Mouse (Mus musculus) midbrain, embryonic 16.5 days (tissue): ENCODE measurements at regions not wholly inside any gene's neighbourhood (a gene's known extent, or its start where the extent isn't known, plus 50 kb on each side); places are given as distances from the start of the nearest gene placed in this dataset.

Experiments
- ATAC-seq: fragments of 200-750 bp; cut with Nextera tagmentation; 2 replicates; pipeline ENCODE4 v1.8.0; 2017; ENCODE audit warnings: moderate TSS enrichment
- H3K27ac ChIP-seq: fragments of 300-500 bp; sonication (generic); 2 replicates; pipeline ENCODE4 v1.5.1; 2014; ENCODE audit warnings: mild to moderate bottlenecking, low read length, mixed read lengths
- H3K27me3 ChIP-seq: fragments of 300-500 bp; sonication (generic); 2 replicates; pipeline ENCODE4 v1.6.1; 2014; ENCODE audit warnings: low read depth, low read length, mixed read lengths; ENCODE audit not compliant: control insufficient read depth, insufficient read depth
- H3K36me3 ChIP-seq: fragments of 300-500 bp; sonication (generic); 2 replicates; pipeline ENCODE4 v1.6.1; 2014; ENCODE audit warnings: mild to moderate bottlenecking, low read length, moderate library complexity, mixed read lengths; ENCODE audit not compliant: control insufficient read depth, insufficient read depth
- H3K4me1 ChIP-seq: fragments of 300-500 bp; sonication (generic); 2 replicates; pipeline ENCODE4 v1.6.1; 2014; ENCODE audit warnings: mild to moderate bottlenecking, low read length, mixed read lengths; ENCODE audit not compliant: control insufficient read depth, insufficient read depth
- H3K4me2 ChIP-seq: fragments of 300-500 bp; sonication (generic); 2 replicates; pipeline ENCODE4 v1.6.1; 2014; ENCODE audit warnings: mild to moderate bottlenecking, low read length, mixed read lengths
- H3K4me3 ChIP-seq: fragments of 300-500 bp; sonication (generic); 2 replicates; pipeline ENCODE4 v1.5.1; 2014; ENCODE audit warnings: low read depth, mild to moderate bottlenecking, low read length, moderate library complexity, mixed read lengths
- H3K9ac ChIP-seq: fragments of 300-500 bp; sonication (generic); 2 replicates; pipeline ENCODE4 v1.6.1; 2014; ENCODE audit warnings: low read depth, low read length, mixed read lengths
- H3K9me3 ChIP-seq: fragments of 300-500 bp; sonication (generic); replicated peaks from 2 replicates; pipeline ENCODE4 v1.6.1; 2014; ENCODE audit warnings: mild to moderate bottlenecking, low read length, mixed read lengths; ENCODE audit not compliant: control insufficient read depth, poor library complexity, severe bottlenecking
- WGBS: fragments of 180-500 bp; shearing (Covaris S2); extraction: QIAGEN DNeasy Blood & Tissue Kit; methylation state at CpG from one replicate; pipeline ENCODE4 v1.1.7; 2014; 5-methylcytosine and 5-hydroxymethylcytosine counted together

- peaks cover 8% of the 10 kb centered on the region for H3K27me3 ChIP-seq
- no peaks in the 10 kb centered on the region for H3K36me3 ChIP-seq
- H3K4me2 ChIP-seq, result no peak overlapping the region
- H3K9me3 ChIP-seq, result no peaks in the 10 kb centered on the region
- H3K4me3 ChIP-seq, result no peak overlapping the region
- ATAC-seq, result no peak
- no peaks in the 10 kb centered on the region for H3K4me1 ChIP-seq
- H3K27ac ChIP-seq, result no peak overlapping the region
- no peak overlapping the region for H3K9ac ChIP-seq
These were observed 1579.5 kb downstream of the 4930444P10Rik start for GRCm38 (mm10) chr1:14513662-14514061.

- Histone ChIP-seq H3K27me3 (peaks cover 18% of the 10 kb centered on the region), H3K27ac (no peak overlapping the region), H3K36me3 (no peaks in the 10 kb centered on the region), H3K4me2 (no peak overlapping the region), H3K9me3 (no peaks in the 10 kb centered on the region), H3K4me3 (no peak overlapping the region), H3K4me1 (no peaks in the 10 kb centered on the region), H3K9ac (no peak overlapping the region)
- ATAC-seq, result no peak
- WGBS, result 64% methylated on average over 9 of the region's 9 CpGs
These were observed 1580.4 kb downstream of the 4930444P10Rik start for GRCm38 (mm10) chr1:14512481-14513285.

GRCm38 (mm10) chr1:14506831-14507690, 1586.1 kb downstream of the 4930444P10Rik start:
- Histone ChIP-seq H3K9ac (peak overlapping the region; percentile 55), H3K4me1 (peaks cover 7% of the 10 kb centered on the region; the same call in 1 of the 2 replicates), H3K9me3 (no peaks in the 10 kb centered on the region), H3K27ac (no peak overlapping the region), H3K4me3 (peak overlapping the region; percentile 35), H3K36me3 (no peaks in the 10 kb centered on the region), H3K27me3 (peaks cover 36% of the 10 kb centered on the region), H3K4me2 (peak overlapping the region; percentile 64)
- ATAC-seq, result 0 out of 2 replicates have a peak, but pooled peaks have one; percentile 23
- 2% methylated on average over 35 of the region's 36 CpGs for WGBS

- H3K9me3 ChIP-seq, result no peaks in the 10 kb centered on the region
- H3K27ac ChIP-seq, result no peak overlapping the region
- H3K4me1 ChIP-seq, result peaks cover 7% of the 10 kb centered on the region; the same call in 1 of the 2 replicates
- ATAC-seq, result peak; percentile 84
- H3K27me3 ChIP-seq, result peaks cover 37% of the 10 kb centered on the region
- peak overlapping the region; percentile 64 for H3K4me2 ChIP-seq
- under 1% methylated on average over 34 of the region's 34 CpGs for WGBS
- H3K36me3 ChIP-seq, result no peaks in the 10 kb centered on the region
- peak overlapping the region; percentile 35 for H3K4me3 ChIP-seq
- peak overlapping the region; percentile 55 for H3K9ac ChIP-seq
These were observed 1586.8 kb downstream of the 4930444P10Rik start for GRCm38 (mm10) chr1:14506201-14506830.

- WGBS, result 6% methylated on average over 6 of the region's 6 CpGs
- H3K9ac ChIP-seq, result no peak overlapping the region
- H3K27me3 ChIP-seq, result peaks cover 37% of the 10 kb centered on the region
- no peaks in the 10 kb centered on the region for H3K36me3 ChIP-seq
- H3K4me3 ChIP-seq, result no peak overlapping the region; the same call in 1 of the 2 replicates
- H3K4me2 ChIP-seq, result no peak overlapping the region; the same call in 1 of the 2 replicates
- peaks cover 7% of the 10 kb centered on the region; the same call in 1 of the 2 replicates for H3K4me1 ChIP-seq
- H3K27ac ChIP-seq, result no peak overlapping the region
- ATAC-seq, result no peak
- no peaks in the 10 kb centered on the region for H3K9me3 ChIP-seq
These were observed 1587.4 kb downstream of the 4930444P10Rik start for GRCm38 (mm10) chr1:14505741-14506140.

- H3K36me3 ChIP-seq, result no peaks in the 10 kb centered on the region
- no peak overlapping the region for H3K9ac ChIP-seq
- WGBS, result 4% methylated on average over 12 of the region's 12 CpGs
- no peaks in the 10 kb centered on the region for H3K9me3 ChIP-seq
- no peak for ATAC-seq
- no peak overlapping the region for H3K4me3 ChIP-seq
- no peak overlapping the region for H3K27ac ChIP-seq
- peaks cover 35% of the 10 kb centered on the region for H3K27me3 ChIP-seq
- H3K4me2 ChIP-seq, result no peak overlapping the region
- H3K4me1 ChIP-seq, result peaks cover 7% of the 10 kb centered on the region; the same call in 1 of the 2 replicates
These were observed 1588.3 kb downstream of the 4930444P10Rik start for GRCm38 (mm10) chr1:14504767-14505343.

- Histone ChIP-seq H3K27me3 (peaks cover 33% of the 10 kb centered on the region), H3K27ac (no peak overlapping the region), H3K36me3 (no peaks in the 10 kb centered on the region), H3K9ac (no peak overlapping the region), H3K4me1 (peaks cover 7% of the 10 kb centered on the region; the same call in 1 of the 2 replicates), H3K4me3 (no peak overlapping the region), H3K9me3 (no peaks in the 10 kb centered on the region), H3K4me2 (no peak overlapping the region)
- ATAC-seq, result no peak
- WGBS, result 5% methylated on average over 17 of the region's 17 CpGs
These were observed 1589.0 kb downstream of the 4930444P10Rik start for GRCm38 (mm10) chr1:14503881-14504742.
